Mouse (Mus musculus) intestine, postnatal 0 days (tissue): ENCODE measurements around the gene Zfp260. TPM values are rescaled to one million over a fixed set of nuclear protein-coding genes. Genes with fewer than 3 reads are reported as not detected.

ENCODE experiments used
- ATAC-seq: fragments of 200-750 bp; cut with Nextera tagmentation; 2 replicates; pipeline ENCODE4 v1.8.0; 2017; ENCODE audit warnings: mild to moderate bottlenecking, moderate TSS enrichment, moderate library complexity
- H3K27ac ChIP-seq: fragments of 300-500 bp; sonication (generic); 2 replicates; pipeline ENCODE4 v1.5.1; 2014; ENCODE audit warnings: mild to moderate bottlenecking, low read depth, low read length, moderate library complexity
- H3K27me3 ChIP-seq: fragments of 300-500 bp; sonication (generic); replicated peaks from 2 replicates; pipeline ENCODE4 v1.6.1; 2014; ENCODE audit warnings: low read length, mixed read lengths; ENCODE audit not compliant: control insufficient read depth, insufficient read depth
- H3K36me3 ChIP-seq: fragments of 300-500 bp; sonication (generic); 2 replicates; pipeline ENCODE4 v1.6.1; 2014; ENCODE audit warnings: mild to moderate bottlenecking, moderate library complexity; ENCODE audit not compliant: control insufficient read depth, insufficient read depth
- H3K4me1 ChIP-seq: fragments of 300-500 bp; sonication (generic); replicated peaks from 2 replicates; pipeline ENCODE4 v1.6.1; 2014; ENCODE audit warnings: antibody characterized with exemption, low read length, mixed read lengths; ENCODE audit not compliant: control insufficient read depth, insufficient read depth
- H3K4me2 ChIP-seq: fragments of 300-500 bp; sonication (generic); replicated peaks from 2 replicates; pipeline ENCODE4 v1.6.1; 2014; ENCODE audit warnings: low read depth, mild to moderate bottlenecking, moderate library complexity
- H3K4me3 ChIP-seq: fragments of 300-500 bp; sonication (generic); 2 replicates; pipeline ENCODE4 v1.5.1; 2014; ENCODE audit warnings: low read depth, low read length
- H3K9ac ChIP-seq: fragments of 300-500 bp; sonication (generic); 2 replicates; pipeline ENCODE4 v1.6.1; 2014; ENCODE audit warnings: mild to moderate bottlenecking, low read depth, low read length
- H3K9me3 ChIP-seq: fragments of 300-500 bp; sonication (generic); 2 replicates; pipeline ENCODE4 v1.6.1; 2016; ENCODE audit warnings: mixed run types; ENCODE audit not compliant: control insufficient read depth
- CTCF ChIP-seq: sonication (generic); IDR thresholded peaks from 2 replicates; pipeline ENCODE4 v1.5.1; 2016; ENCODE audit warnings: low read depth, mild to moderate bottlenecking, control low read depth, antibody characterized with exemption, moderate library complexity
- WGBS: fragments of 180-500 bp; shearing (Covaris S2); extraction: QIAGEN DNeasy Blood & Tissue Kit; methylation state at CpG from one replicate; pipeline ENCODE4 v1.1.7; 2014; 5-methylcytosine and 5-hydroxymethylcytosine counted together
- polyA plus RNA-seq: library from polyadenylated mRNA; unstranded; fragments of >200 nt; fragmentation: Nextera tagmentation; extraction: Ambion mirVana; gene quantifications from 2 replicates; pipeline ENCODE4 v1.2.1, GENCODE M21; 2015

Gene Zfp260
- polyA plus RNA-seq, 1 experiment from 2014 or later = 34.3 TPM

- Histone ChIP-seq H3K27ac (peak within 1 kb of the TSS; percentile 54; the same call in 1 of the 2 replicates), H3K36me3 (no peaks in the 10 kb centered on the region)
- under 1% methylated on average over 61 of the region's 61 CpGs for WGBS
These were observed 27.0 kb downstream of the Zfp260 start, which contains the start of gene Zfp382 for GRCm38 (mm10) chr7:30121308-30122187. Zfp382 (plus strand) TSS chr7:30121942.

DNA sequence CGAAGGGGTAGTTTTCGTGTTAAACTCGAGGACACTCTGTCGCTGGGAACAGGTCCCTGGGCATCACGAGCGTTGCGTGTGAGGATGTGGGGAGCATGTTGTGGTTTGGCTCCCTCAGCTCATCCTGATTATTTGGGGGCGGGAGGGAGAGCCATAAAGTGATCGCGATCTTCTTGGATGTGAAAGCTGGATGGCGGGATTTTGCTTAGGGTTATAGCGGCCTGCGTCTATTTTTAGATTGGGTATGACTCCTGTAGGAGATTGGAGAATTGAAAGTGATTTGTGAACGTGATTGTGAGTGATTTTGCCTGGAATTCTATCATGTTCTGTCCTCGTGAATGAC lies 27.6 kb downstream of the Zfp260 start:
- ATAC-seq = peak; percentile 31; the same call in 1 of the 2 replicates
- 4% methylated on average over 15 of the region's 15 CpGs for WGBS
- Histone ChIP-seq H3K27ac (no peak overlapping the region), H3K4me3 (peak overlapping the region; percentile 56), H3K4me2 (peak overlapping the region; percentile 96), H3K4me1 (no peaks in the 10 kb centered on the region), H3K9me3 (no peaks in the 10 kb centered on the region), H3K27me3 (no peaks in the 10 kb centered on the region), H3K9ac (peak overlapping the region; percentile 35), H3K36me3 (peaks cover under 1% of the 10 kb centered on the region; the same call in 1 of the 2 replicates)
- TF ChIP-seq CTCF = no peak

More at GRCm38 (mm10) chr7:30121308-30122187, 27.0 kb downstream of the Zfp260 start, which contains the start of gene Zfp382:
- Histone ChIP-seq H3K4me2 (peak within 1 kb of the TSS; percentile 96), H3K9ac (peak within 1 kb of the TSS; percentile 35), H3K9me3 (no peaks in the 10 kb centered on the region), H3K27me3 (no peaks in the 10 kb centered on the region), H3K4me1 (no peaks in the 10 kb centered on the region), H3K4me3 (peak within 1 kb of the TSS; percentile 56)
- ATAC-seq = peak; percentile 64
- TF ChIP-seq CTCF = no peak; the same call in 1 of the 2 replicates

DNA sequence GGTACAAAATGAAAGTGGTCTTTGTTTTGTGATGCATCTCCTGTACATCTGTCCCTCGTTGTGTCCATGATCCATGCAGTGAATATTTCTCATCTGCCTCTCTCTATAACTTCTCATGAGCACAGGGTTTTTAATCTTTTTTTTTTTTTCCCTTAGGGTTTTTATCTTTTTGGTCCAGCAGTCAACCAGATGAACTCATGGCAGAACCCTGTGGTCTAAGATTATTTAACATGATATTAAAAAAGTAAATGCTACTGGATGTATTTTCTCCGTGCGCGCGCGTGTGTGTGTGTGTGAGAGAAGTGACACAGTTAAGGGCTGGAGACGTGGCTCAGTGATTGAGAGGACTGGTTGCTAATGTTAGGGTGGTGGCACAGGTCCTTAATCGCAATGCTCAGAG lies 35.3 kb downstream of the Zfp260 start:
- TF ChIP-seq CTCF = no peak
- no peak for ATAC-seq
- 95% methylated on average over 8 of the region's 8 CpGs for WGBS
- no peak overlapping the region for H3K9ac ChIP-seq
- H3K9me3 ChIP-seq = no peaks in the 10 kb centered on the region
- no peak overlapping the region for H3K4me3 ChIP-seq
- H3K36me3 ChIP-seq = peaks cover 19% of the 10 kb centered on the region
- no peaks in the 10 kb centered on the region for H3K27me3 ChIP-seq
- no peak overlapping the region for H3K27ac ChIP-seq
- H3K4me2 ChIP-seq = no peak overlapping the region
- H3K4me1 ChIP-seq = no peaks in the 10 kb centered on the region

DNA sequence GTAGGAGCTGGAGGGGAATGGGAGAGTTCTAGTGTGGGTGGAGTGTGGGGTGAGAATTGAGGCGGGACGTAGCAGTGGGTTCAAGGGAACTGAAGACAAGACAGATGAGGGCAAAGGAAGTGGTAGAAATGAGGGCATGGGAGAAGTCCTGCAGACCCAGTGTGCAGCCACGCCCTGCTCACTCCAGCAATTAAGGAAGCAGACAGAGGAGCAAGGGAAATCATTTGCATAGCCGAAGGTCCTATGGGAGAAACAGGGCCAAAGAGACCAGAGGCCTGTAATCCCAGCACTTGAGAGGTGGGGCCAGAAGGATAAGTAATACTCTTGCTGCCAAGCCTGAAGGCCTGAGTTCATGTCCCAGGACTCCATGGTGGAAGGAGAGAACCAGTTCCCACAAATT lies 37.8 kb downstream of the Zfp260 start:
- no peaks in the 10 kb centered on the region for H3K9me3 ChIP-seq
- H3K36me3 ChIP-seq = peaks cover 17% of the 10 kb centered on the region
- no peak overlapping the region for H3K4me3 ChIP-seq
- H3K9ac ChIP-seq = no peak overlapping the region
- 85% methylated on average over 4 of the region's 4 CpGs for WGBS
- H3K27me3 ChIP-seq = no peaks in the 10 kb centered on the region
- H3K4me1 ChIP-seq = no peaks in the 10 kb centered on the region
- TF ChIP-seq CTCF = no peak
- ATAC-seq = no peak
- H3K27ac ChIP-seq = no peak overlapping the region
- H3K4me2 ChIP-seq = no peak overlapping the region

GRCm38 (mm10) chr7:30136826-30137225 lies 42.2 kb downstream of the Zfp260 start:
- TF ChIP-seq CTCF = no peak
- Histone ChIP-seq H3K9me3 (no peaks in the 10 kb centered on the region), H3K9ac (no peak overlapping the region), H3K27me3 (no peaks in the 10 kb centered on the region), H3K36me3 (peaks cover 12% of the 10 kb centered on the region), H3K27ac (no peak overlapping the region), H3K4me3 (no peak overlapping the region), H3K4me2 (no peak overlapping the region), H3K4me1 (no peaks in the 10 kb centered on the region)
- ATAC-seq = no peak
- WGBS = 84% methylated on average over 10 of the region's 10 CpGs

- H3K4me2 ChIP-seq = peak overlapping the region; percentile 73
- TF ChIP-seq CTCF = no peak
- H3K4me1 ChIP-seq = no peaks in the 10 kb centered on the region
- H3K9ac ChIP-seq = peak overlapping the region; percentile 53; the same call in 1 of the 2 replicates
- no peaks in the 10 kb centered on the region for H3K27me3 ChIP-seq
- 9% methylated on average over 8 of the region's 8 CpGs for WGBS
- H3K4me3 ChIP-seq = peak overlapping the region; percentile 44
- no peak for ATAC-seq
- H3K9me3 ChIP-seq = no peaks in the 10 kb centered on the region
- no peaks in the 10 kb centered on the region for H3K36me3 ChIP-seq
- no peak overlapping the region for H3K27ac ChIP-seq
These were observed 48.6 kb downstream of the Zfp260 start for GRCm38 (mm10) chr7:30143170-30143554.
